Mouse (Mus musculus) thymus, postnatal 14 days (tissue): ENCODE measurements around the gene Serac1.
A peak's percentile ranks its signal among the peaks of the same experiment; 100 is the strongest.

Experiments used
- DNase-seq: peaks from one replicate; pipeline ENCODE4 v3.0.0; 2021

The Serac1 gene

DNA sequence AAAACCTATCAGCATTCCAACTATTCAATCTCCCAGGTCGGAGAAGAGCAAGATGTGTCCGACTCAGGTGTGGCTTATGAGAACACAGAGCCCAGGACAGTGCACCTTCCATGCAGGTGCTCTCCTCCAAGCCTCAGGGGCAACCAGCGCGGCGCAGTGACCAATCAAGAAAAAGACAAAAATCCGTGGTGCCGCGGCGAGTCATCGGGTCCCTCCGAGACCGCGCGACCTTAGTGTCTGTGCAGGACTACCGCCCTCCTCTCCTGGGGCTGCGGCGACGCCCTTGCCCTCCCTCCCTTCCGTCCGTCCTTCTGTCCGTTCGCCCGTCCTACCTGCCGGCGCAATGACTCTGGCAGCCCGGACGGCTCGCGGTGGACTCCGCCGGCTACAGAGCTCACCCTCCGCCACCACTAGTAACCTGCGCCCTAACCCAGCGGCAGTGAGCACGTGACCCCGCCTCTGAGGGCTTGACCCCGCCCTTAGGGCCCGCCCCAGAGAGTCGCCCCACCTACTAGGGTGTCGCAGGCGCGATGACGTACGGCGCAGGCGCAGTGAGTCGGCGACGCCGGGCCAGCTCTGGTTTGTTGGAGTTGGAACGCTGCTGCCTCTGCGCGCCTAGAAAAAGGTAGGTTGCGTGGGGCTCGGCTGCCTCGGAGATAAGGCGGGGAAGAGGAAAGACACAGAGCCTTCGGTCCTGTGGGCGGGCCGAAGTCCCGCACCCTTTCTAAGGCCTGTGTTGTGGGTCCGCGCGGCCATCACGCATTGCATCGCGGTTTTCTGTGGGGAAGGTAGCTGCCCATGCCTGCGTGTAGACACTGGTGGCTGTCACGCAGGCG is at the start of gene Serac1, which contains the start of gene Gtf2h5:
TSS of gene Serac1 (minus strand) at position 455 of the 836 bp plus-strand sequence.
TSS of gene Gtf2h5 (plus strand) at position 500 of the 836 bp plus-strand sequence.
- peak; percentile 99 for DNase-seq

DNA sequence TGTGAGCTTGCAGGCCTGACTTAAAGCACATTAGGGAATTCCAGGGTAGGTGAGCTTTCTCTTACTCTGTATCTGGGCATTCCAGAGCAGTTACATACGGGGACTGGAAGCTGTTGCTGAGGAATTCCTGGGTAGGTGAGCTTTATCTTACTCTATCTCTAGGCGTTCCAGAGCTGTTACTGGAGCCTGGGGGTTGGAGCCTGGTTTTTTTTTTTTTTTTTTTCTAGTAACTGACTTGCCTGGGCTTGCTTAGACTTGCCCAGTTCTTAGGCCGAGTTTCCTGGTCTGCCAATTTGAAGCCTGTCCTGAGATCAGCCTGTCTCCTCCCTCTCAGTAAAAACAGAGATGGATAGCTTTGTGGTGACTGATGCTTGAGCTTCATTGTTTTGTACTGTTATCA is 48.5 kb upstream of the Serac1 start:
- DNase-seq, result no peak

DNA sequence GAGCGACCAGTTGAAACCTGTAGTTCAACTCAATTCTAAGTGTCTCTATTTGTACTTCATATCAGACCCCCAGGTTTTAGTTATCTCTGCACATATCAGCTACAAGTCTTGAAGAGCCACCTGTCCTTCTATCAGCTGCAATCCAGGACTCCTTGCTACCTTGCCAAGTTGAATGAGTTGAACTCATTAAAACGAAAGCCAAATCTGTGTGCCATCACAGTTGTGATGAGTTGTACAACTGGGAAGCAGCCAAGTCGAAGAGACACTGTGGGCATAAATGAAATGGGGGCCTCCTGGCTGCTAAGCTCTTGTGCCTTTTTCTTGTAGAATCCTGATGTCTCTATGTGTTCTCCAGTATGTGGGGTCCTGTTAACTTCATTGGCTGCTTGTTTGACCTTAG is 45.9 kb upstream of the Serac1 start:
- DNase-seq, result no peak

GRCm38 (mm10) chr17:6123776-6124175 is 44.2 kb upstream of the Serac1 start:
- no peak for DNase-seq

GRCm38 (mm10) chr17:6118861-6119260 is 39.3 kb upstream of the Serac1 start:
- no peak for DNase-seq

DNA sequence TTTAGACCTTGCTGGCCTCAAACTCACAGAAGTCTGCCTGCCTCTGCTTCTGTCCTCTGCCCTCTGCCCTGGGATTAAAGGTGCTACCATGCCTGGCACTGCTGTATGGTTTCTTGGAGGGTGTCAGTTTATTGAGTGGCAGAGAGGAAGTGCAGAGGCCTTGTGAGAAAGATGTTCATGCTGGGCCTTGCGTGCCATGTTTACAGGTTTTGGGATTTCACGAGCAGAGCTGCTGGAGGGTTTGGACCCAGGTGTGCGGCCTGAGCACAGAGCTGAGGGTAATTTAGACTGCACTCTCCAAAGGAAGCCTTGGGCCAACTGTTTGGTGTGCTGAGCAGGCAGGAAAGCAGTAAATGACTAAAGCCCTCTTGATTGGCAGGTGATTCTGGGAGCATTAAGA is 38.4 kb upstream of the Serac1 start:
- DNase-seq, result no peak

DNA sequence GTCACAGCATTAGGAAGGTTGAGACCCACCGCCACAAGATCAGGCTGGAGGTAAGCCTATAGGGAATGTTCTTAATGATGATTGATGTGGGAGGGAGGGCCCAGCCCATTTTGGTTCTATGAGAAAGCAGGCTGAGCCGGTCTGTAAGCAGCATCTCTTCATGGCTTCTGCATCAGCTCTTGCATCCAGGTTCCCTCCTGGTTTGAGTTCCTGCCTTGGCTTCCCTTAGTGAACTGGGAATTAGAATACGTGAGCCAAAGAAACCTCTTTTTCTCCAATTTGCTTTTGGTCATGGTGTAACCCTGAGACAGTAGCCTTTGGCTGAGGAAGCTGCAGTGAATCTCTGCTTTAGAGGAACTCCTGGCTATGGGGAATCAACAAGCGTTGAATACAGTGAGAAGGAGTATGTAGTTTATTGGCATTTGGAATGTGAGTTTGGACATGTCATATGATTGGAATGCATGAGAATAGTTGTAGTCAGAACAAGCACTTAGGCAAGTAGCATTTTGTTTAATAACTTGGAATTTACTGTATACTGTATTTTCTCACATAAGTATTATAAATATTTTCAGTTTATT is 37.7 kb upstream of the Serac1 start:
- no peak for DNase-seq

DNA sequence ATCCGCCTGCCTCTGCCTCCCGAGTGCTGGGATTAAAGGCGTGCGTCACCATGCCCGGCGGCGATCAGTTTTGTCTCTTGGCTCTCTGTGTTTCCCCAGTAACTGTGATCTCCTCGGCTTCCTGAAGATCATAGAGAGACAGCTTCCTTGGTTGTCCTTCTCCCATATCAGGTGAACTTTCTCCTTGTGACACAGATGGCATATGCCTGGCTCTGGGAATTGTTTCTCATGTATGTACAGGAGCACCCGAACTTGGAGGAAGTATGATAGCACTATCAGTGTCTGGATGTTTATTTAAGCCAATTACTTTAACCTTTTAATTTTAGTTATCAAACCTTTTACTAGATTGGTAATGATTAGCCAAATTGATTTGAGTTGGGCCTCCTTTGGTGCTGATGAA is 35.5 kb upstream of the Serac1 start:
- no peak for DNase-seq

- no peak for DNase-seq
Measured at GRCm38 (mm10) chr17:6113653-6114052, 34.1 kb upstream of the Serac1 start.

- DNase-seq, result no peak
Measured at GRCm38 (mm10) chr17:6110956-6111355, 31.4 kb upstream of the Serac1 start.

- DNase-seq, result no peak
Measured at GRCm38 (mm10) chr17:6108175-6108574, 28.6 kb upstream of the Serac1 start.

GRCm38 (mm10) chr17:6107015-6107601 is 27.6 kb upstream of the Serac1 start:
- DNase-seq, result peak; percentile 51

DNA sequence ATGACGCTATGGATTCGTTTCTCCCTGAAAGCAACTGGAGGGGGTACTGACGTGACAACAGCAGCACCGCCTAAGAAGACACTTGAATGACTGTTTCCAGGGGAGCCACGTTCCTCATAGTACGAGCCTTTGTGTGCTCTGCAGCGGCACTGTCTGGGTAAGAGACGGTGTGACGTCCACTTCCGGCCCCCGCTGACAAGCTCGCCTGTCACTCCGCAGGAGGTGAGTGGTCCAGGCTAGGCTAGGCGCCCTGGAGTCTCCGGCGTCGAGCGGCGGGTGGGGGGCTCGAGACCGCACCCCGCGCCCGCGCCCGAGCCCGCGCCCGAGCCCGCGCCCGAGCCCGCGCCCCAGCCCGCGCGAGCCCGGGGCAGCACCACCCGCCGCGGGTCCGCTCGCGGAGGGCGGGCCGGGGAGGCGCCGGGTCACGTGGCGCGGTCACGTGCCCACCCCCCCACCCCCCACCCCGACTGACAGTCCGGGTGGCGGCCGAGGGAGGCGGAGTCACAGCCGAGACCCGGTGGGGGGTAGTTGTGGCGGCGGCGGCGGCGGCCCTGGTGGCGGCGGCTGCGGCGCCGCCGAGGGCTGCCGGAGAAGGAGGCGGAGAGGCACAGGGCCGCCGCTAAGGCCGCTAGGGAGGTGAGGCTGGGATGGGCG is 26.9 kb upstream of the Serac1 start, which contains the start of gene Tulp4:
TSS of gene Tulp4 (plus strand) at position 77 of the 654 bp plus-strand sequence.
- DNase-seq, result peak; percentile 89

- no peak for DNase-seq
Measured at GRCm38 (mm10) chr17:6103566-6103965, 24.0 kb upstream of the Serac1 start.

GRCm38 (mm10) chr17:6102287-6102686 is 22.7 kb upstream of the Serac1 start:
- DNase-seq, result no peak

GRCm38 (mm10) chr17:6097884-6098283 is 18.3 kb upstream of the Serac1 start:
- peak; percentile 67 for DNase-seq

DNA sequence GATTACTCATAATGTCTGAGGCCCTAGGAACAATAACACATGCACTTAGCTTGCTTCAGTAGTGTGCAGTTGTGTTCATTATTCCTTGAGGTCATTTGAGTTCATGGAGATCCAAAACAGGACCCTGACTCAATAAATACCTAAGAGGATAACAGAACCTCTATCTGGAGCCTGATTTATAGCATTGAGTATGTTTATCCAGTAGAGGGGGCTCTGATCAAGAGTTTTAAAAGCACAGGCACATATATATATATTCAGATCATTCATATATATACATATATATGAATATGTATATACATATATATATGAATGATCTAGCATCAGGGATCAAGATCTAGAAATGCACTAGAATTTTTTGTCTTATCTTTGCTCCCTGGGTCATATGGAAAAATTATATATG is 16.0 kb upstream of the Serac1 start:
- DNase-seq, result no peak

- DNase-seq, result no peak
Measured at GRCm38 (mm10) chr17:6091604-6092003, 12.1 kb upstream of the Serac1 start.

DNA sequence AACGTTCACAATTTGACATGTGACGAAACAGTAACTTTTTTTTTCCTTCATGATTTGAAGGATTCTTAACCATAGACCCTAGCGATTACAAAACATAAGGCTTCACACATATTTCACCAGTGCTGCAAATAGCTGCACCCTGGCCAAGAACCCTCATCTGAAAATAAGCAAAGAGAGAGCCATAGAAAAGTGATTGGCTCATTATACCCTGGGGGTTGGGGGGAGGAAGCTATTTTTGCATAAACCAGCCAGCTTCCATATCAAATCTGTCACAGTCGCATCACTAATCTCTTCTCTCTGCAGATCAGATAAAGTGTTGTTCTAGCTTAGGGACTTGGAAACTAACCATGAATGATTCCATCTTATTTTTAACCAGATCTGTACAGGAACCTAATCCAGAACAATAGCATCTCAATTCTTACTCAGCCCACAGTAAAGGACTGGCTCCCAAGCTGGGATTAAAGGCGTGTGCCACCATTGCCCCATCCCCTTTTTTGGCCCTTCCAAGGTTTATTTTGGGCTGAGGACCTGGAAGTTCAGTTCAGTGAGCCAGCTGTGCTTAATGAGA is 3.9 kb upstream of the Serac1 start:
- DNase-seq, result no peak

- DNase-seq, result no peak
Measured at GRCm38 (mm10) chr17:6073405-6073804, 6.1 kb downstream of the Serac1 start.

GRCm38 (mm10) chr17:6069866-6070265 is 9.7 kb downstream of the Serac1 start:
- DNase-seq, result no peak

DNA sequence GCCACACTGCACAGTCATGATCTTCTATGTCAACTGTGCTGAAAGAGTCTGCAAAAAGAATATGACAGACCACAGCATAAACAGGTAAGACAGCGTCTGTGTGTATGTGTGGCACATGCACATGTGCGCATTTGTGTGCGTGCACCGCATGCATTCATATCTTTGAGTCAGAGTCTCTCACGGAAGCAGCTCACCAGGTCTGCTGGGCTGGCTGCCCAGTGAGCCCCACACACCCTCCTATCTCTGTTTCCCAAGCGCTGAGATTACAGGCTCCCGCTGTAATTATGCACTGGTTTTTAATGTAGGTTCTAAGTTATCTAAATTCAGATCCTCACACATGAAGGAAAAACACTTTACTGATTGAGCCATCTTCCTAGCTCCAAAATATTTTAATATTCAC is 11.9 kb downstream of the Serac1 start:
- no peak for DNase-seq

DNA sequence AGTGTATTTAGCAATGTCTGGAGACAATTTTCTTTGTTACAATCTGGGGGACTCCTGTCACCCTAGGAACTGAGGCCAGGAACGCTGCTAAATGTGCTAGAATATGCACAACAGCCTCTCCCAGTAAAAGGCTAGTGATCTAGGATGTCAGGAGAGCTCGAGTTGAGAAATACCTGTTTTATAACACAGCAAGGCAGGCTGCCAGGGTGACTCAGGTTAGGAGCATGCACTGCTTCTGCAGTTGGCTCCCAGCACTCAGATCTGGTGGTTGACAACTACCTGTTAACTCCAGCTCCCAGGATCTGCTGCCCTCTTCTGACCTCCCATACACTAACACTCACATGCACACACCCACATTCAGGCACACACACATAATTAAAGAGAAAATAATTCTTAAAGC is 13.5 kb downstream of the Serac1 start:
- no peak for DNase-seq
